Mouse (Mus musculus) liver, embryonic 12.5 days (tissue): ENCODE measurements around the gene Efnb3. TPM values are rescaled to one million over a fixed set of nuclear protein-coding genes. Genes with fewer than 3 reads are reported as not detected.
"Not testable (repeated sequence)": the region's sequence is repeated elsewhere in the genome, so short reads cannot be mapped to it uniquely, and the experiment has no call there.

Experiments used
- ATAC-seq: fragments of 200-750 bp; cut with Nextera tagmentation; 2 replicates; pipeline ENCODE4 v1.8.0; 2017; ENCODE audit warnings: moderate number of reproducible peaks, mild to moderate bottlenecking, moderate library complexity
- H3K27ac ChIP-seq: fragments of 300-500 bp; sonication (generic); 2 replicates; pipeline ENCODE4 v1.5.1; 2016; ENCODE audit warnings: mild to moderate bottlenecking
- H3K27me3 ChIP-seq: fragments of 300-500 bp; sonication (generic); replicated peaks from 2 replicates; pipeline ENCODE4 v1.6.1; 2016; ENCODE audit warnings: mild to moderate bottlenecking, moderate library complexity
- H3K36me3 ChIP-seq: fragments of 300-500 bp; sonication (generic); 2 replicates; pipeline ENCODE4 v1.6.1; 2016; ENCODE audit warnings: mild to moderate bottlenecking, moderate library complexity
- H3K4me1 ChIP-seq: fragments of 300-500 bp; sonication (generic); 2 replicates; pipeline ENCODE4 v1.6.1; 2016
- H3K4me2 ChIP-seq: fragments of 300-500 bp; sonication (generic); 2 replicates; pipeline ENCODE4 v1.6.1; 2016; ENCODE audit warnings: mild to moderate bottlenecking, moderate library complexity
- H3K4me3 ChIP-seq: fragments of 300-500 bp; sonication (generic); 2 replicates; pipeline ENCODE4 v1.5.1; 2016; ENCODE audit warnings: mild to moderate bottlenecking, moderate library complexity
- H3K9ac ChIP-seq: fragments of 300-500 bp; sonication (generic); 2 replicates; pipeline ENCODE4 v1.6.1; 2016; ENCODE audit warnings: mild to moderate bottlenecking, moderate library complexity
- H3K9me3 ChIP-seq: fragments of 300-500 bp; sonication (generic); replicated peaks from 2 replicates; pipeline ENCODE4 v1.6.1; 2016; ENCODE audit warnings: mild to moderate bottlenecking, moderate library complexity
- whole genome bisulfite sequencing: fragments of 180-500 bp; shearing (Covaris S2); methylation state at CpG from one replicate; pipeline ENCODE4 v1.1.7; 2016; ENCODE audit not compliant: insufficient replicate concordance; 5-methylcytosine and 5-hydroxymethylcytosine counted together
- polyA plus RNA-seq: library from polyadenylated mRNA; unstranded; fragments of >200 nt; fragmentation: Nextera tagmentation; extraction: Ambion mirVana; gene quantifications from 2 replicates; pipeline ENCODE4 v1.2.1, GENCODE M21; 2016

Efnb3 gene
- polyA plus RNA-seq, 1 experiment from 2014 or later = 1.7 TPM

GRCm38 (mm10) chr11:69545957-69546356, 14.0 kb downstream of the Efnb3 start:
- no peak for ATAC-seq
- Histone ChIP-seq H3K9ac (peak overlapping the region; percentile 65; the same call in 1 of the 2 replicates), H3K27me3 (peaks cover 54% of the 10 kb centered on the region), H3K36me3 (no peaks in the 10 kb centered on the region), H3K4me3 (peak overlapping the region; percentile 56), H3K4me1 (peaks cover 18% of the 10 kb centered on the region), H3K4me2 (peak overlapping the region; percentile 88), H3K27ac (no peak overlapping the region), H3K9me3 (no peaks in the 10 kb centered on the region)
- WGBS = 23% methylated on average over 7 of the region's 7 CpGs

- Histone ChIP-seq H3K27me3 (peaks cover 41% of the 10 kb centered on the region), H3K36me3 (no peaks in the 10 kb centered on the region), H3K4me2 (no peak overlapping the region), H3K4me3 (no peak overlapping the region), H3K4me1 (peaks cover 18% of the 10 kb centered on the region), H3K27ac (no peak overlapping the region), H3K9me3 (no peaks in the 10 kb centered on the region), H3K9ac (no peak overlapping the region)
- WGBS = 69% methylated on average over 3 of the region's 3 CpGs
- ATAC-seq = no peak
Measured at GRCm38 (mm10) chr11:69543598-69543997, 16.4 kb downstream of the Efnb3 start.

- H3K9ac ChIP-seq, ATAC-seq, H3K4me2 ChIP-seq, H3K9me3 ChIP-seq, H3K27ac ChIP-seq, H3K36me3 ChIP-seq, H3K4me3 ChIP-seq: not testable (repeated sequence)
- peaks cover 14% of the 10 kb centered on the region for H3K4me1 ChIP-seq
- H3K27me3 ChIP-seq = peaks cover 23% of the 10 kb centered on the region
- 45% methylated on average over 1 of the region's 3 CpGs for WGBS
Measured at GRCm38 (mm10) chr11:69541741-69542140, 18.3 kb downstream of the Efnb3 start.

- Histone ChIP-seq H3K36me3 (no peaks in the 10 kb centered on the region), H3K27me3 (peaks cover 13% of the 10 kb centered on the region), H3K9ac (no peak overlapping the region), H3K9me3 (no peaks in the 10 kb centered on the region), H3K4me1 (peaks cover 4% of the 10 kb centered on the region; the same call in 1 of the 2 replicates), H3K4me2 (no peak overlapping the region), H3K4me3 (no peak overlapping the region), H3K27ac (no peak overlapping the region)
- WGBS = 77% methylated on average over 2 of the region's 2 CpGs
- ATAC-seq = no peak
Measured at GRCm38 (mm10) chr11:69540700-69541099, 19.3 kb downstream of the Efnb3 start.

GRCm38 (mm10) chr11:69534990-69535389, 25.0 kb downstream of the Efnb3 start:
- Histone ChIP-seq H3K4me2 (no peak overlapping the region), H3K4me1 (peaks cover 4% of the 10 kb centered on the region; the same call in 1 of the 2 replicates), H3K4me3 (no peak overlapping the region), H3K27ac (no peak overlapping the region), H3K9ac (no peak overlapping the region), H3K27me3 (peaks cover 8% of the 10 kb centered on the region), H3K9me3 (no peaks in the 10 kb centered on the region), H3K36me3 (no peaks in the 10 kb centered on the region)
- WGBS = 33% methylated on average over 1 of the region's 1 CpGs
- ATAC-seq = no peak

- H3K4me3 ChIP-seq = no peak overlapping the region
Measured at GRCm38 (mm10) chr11:69532480-69533150, 27.4 kb downstream of the Efnb3 start.

GRCm38 (mm10) chr11:69530755-69531154, 29.2 kb downstream of the Efnb3 start:
- H3K4me1 ChIP-seq, H3K9me3 ChIP-seq, H3K4me3 ChIP-seq, H3K4me2 ChIP-seq, H3K36me3 ChIP-seq, ATAC-seq, H3K27ac ChIP-seq, H3K9ac ChIP-seq: not testable (repeated sequence)
- H3K27me3 ChIP-seq = peaks cover 39% of the 10 kb centered on the region
- WGBS = 68% methylated on average over 6 of the region's 6 CpGs

More at GRCm38 (mm10) chr11:69532480-69533150, 27.4 kb downstream of the Efnb3 start:
- no peaks in the 10 kb centered on the region for H3K4me1 ChIP-seq
- H3K27ac ChIP-seq = no peak overlapping the region
- ATAC-seq = no peak
- no peaks in the 10 kb centered on the region for H3K9me3 ChIP-seq
- WGBS = 65% methylated on average over 7 of the region's 7 CpGs
- H3K36me3 ChIP-seq = no peaks in the 10 kb centered on the region
- peaks cover 21% of the 10 kb centered on the region for H3K27me3 ChIP-seq
- H3K4me2 ChIP-seq = no peak overlapping the region
- H3K9ac ChIP-seq = no peak overlapping the region

- not testable (repeated sequence) for H3K9me3 ChIP-seq, ATAC-seq, H3K36me3 ChIP-seq, H3K4me2 ChIP-seq, H3K4me3 ChIP-seq, H3K9ac ChIP-seq, H3K4me1 ChIP-seq, H3K27ac ChIP-seq
- 89% methylated on average over 3 of the region's 3 CpGs for WGBS
- H3K27me3 ChIP-seq = peaks cover 39% of the 10 kb centered on the region
Measured at GRCm38 (mm10) chr11:69530281-69530680, 29.7 kb downstream of the Efnb3 start.

GRCm38 (mm10) chr11:69528031-69528390, 32.0 kb downstream of the Efnb3 start:
- H3K4me2 ChIP-seq = no peak overlapping the region
- no peak overlapping the region for H3K27ac ChIP-seq
- H3K36me3 ChIP-seq = no peaks in the 10 kb centered on the region
- no peak for ATAC-seq
- H3K27me3 ChIP-seq = peaks cover 39% of the 10 kb centered on the region
- no peak overlapping the region for H3K4me3 ChIP-seq
- WGBS = 69% methylated on average over 4 of the region's 4 CpGs
- no peaks in the 10 kb centered on the region for H3K9me3 ChIP-seq
- H3K4me1 ChIP-seq = no peaks in the 10 kb centered on the region
- H3K9ac ChIP-seq = no peak overlapping the region

GRCm38 (mm10) chr11:69527098-69528030, 32.6 kb downstream of the Efnb3 start:
- Histone ChIP-seq H3K36me3 (no peaks in the 10 kb centered on the region), H3K9ac (no peak overlapping the region), H3K27me3 (peaks cover 39% of the 10 kb centered on the region), H3K4me2 (peak overlapping the region; percentile 45), H3K9me3 (no peaks in the 10 kb centered on the region), H3K4me1 (peaks cover under 1% of the 10 kb centered on the region; the same call in 1 of the 2 replicates), H3K27ac (no peak overlapping the region), H3K4me3 (no peak overlapping the region)
- no peak for ATAC-seq
- 25% methylated on average over 30 of the region's 30 CpGs for WGBS

- Histone ChIP-seq H3K27ac (no peak overlapping the region), H3K9me3 (no peaks in the 10 kb centered on the region), H3K9ac (no peak overlapping the region), H3K27me3 (peaks cover 39% of the 10 kb centered on the region), H3K4me2 (no peak overlapping the region), H3K4me3 (no peak overlapping the region), H3K4me1 (peaks cover 8% of the 10 kb centered on the region), H3K36me3 (no peaks in the 10 kb centered on the region)
- 55% methylated on average over 4 of the region's 4 CpGs for WGBS
- no peak for ATAC-seq
Measured at GRCm38 (mm10) chr11:69526631-69527030, 33.4 kb downstream of the Efnb3 start.

GRCm38 (mm10) chr11:69525661-69526060, 34.3 kb downstream of the Efnb3 start:
- H3K4me2 ChIP-seq = no peak overlapping the region
- H3K9ac ChIP-seq = no peak overlapping the region
- ATAC-seq = no peak
- 75% methylated on average over 9 of the region's 9 CpGs for WGBS
- H3K4me1 ChIP-seq = peaks cover 18% of the 10 kb centered on the region
- no peaks in the 10 kb centered on the region for H3K9me3 ChIP-seq
- no peaks in the 10 kb centered on the region for H3K36me3 ChIP-seq
- no peak overlapping the region for H3K27ac ChIP-seq
- H3K4me3 ChIP-seq = no peak overlapping the region
- H3K27me3 ChIP-seq = peaks cover 43% of the 10 kb centered on the region
